8 mouse cellular contexts compared by ENCODE assay signal in genomic region chr9:90270944-90271295, GRCm38 (mm10). TPM values are rescaled to one million over a fixed set of nuclear protein-coding genes. Genes with fewer than 3 reads are reported as not detected.
DNase-seq lines count a peak whose midpoint lies in the region; ATAC-seq and TF ChIP-seq lines count a peak whose summit lies in the region.

No protein-coding gene starts in this region.

- H3K9me3 ChIP-seq in megakaryocyte, embryonic 14.5 days: no peaks in the 10 kb centered on the region
- H3K9me3 ChIP-seq in limb, embryonic 15.5 days: no peaks in the 10 kb centered on the region

- no peak for ATAC-seq in megakaryocyte, adult 5-6 weeks (ENCODE audit: poor library complexity, severe bottlenecking)
- 0 out of 2 replicates have a peak, but pooled peaks have one; percentile 0 for ATAC-seq in erythroblast, adult 5-6 weeks (replicated peaks; ENCODE audit: low FRiP score, poor library complexity, severe bottlenecking)
- no peak for ATAC-seq in limb, embryonic 15.5 days (ENCODE audit: insufficient number of reproducible peaks, low FRiP score, low TSS enrichment, low read depth)

- H3K4me1 ChIP-seq in megakaryocyte, embryonic 14.5 days: peaks cover 69% of the 10 kb centered on the region
- peaks cover 28% of the 10 kb centered on the region for H3K4me1 ChIP-seq in limb, embryonic 15.5 days
- H3K4me1 ChIP-seq in small intestine, adult 2 months (ENCODE audit: control insufficient read depth, insufficient read depth, insufficient read length, low read length): peaks cover 13% of the 10 kb centered on the region

- peak overlapping the region; percentile 82 for H3K4me2 ChIP-seq in limb, embryonic 15.5 days

- no peak for TF ChIP-seq CTCF in small intestine, adult 2 months (IDR thresholded peaks at IDR 0.05; ENCODE audit: extremely low read depth, insufficient read length, insufficient replicate concordance, low read depth, low read length)

- peaks cover 11% of the 10 kb centered on the region for H3K36me3 ChIP-seq in megakaryocyte, embryonic 14.5 days (replicated peaks; ENCODE audit: low read length)
- no peaks in the 10 kb centered on the region for H3K36me3 ChIP-seq in limb, embryonic 15.5 days
- H3K36me3 ChIP-seq in small intestine, adult 2 months (ENCODE audit: control insufficient read depth, insufficient read depth, low read length): no peaks in the 10 kb centered on the region

- 9% methylated on average over 11 of the region's 11 CpGs for WGBS in limb, embryonic 15.5 days
- WGBS in small intestine, adult 2 months: under 1% methylated on average over 11 of the region's 11 CpGs

- H3K9ac ChIP-seq in limb, embryonic 15.5 days: peak overlapping the region; percentile 78

- peaks cover 4% of the 10 kb centered on the region for H3K27me3 ChIP-seq in megakaryocyte, embryonic 14.5 days (replicated peaks)
- no peaks in the 10 kb centered on the region for H3K27me3 ChIP-seq in limb, embryonic 15.5 days
- no peaks in the 10 kb centered on the region for H3K27me3 ChIP-seq in small intestine, adult 2 months (ENCODE audit: control insufficient read depth, insufficient read depth, low read length)

- peak overlapping the region; percentile 67; the same call in 1 of the 2 replicates for H3K27ac ChIP-seq in limb, embryonic 15.5 days
- no peak overlapping the region for H3K27ac ChIP-seq in small intestine, adult 2 months (ENCODE audit: insufficient read depth, low read depth, low read length)

- no peak for TF ChIP-seq POLR2A in small intestine, adult 2 months (IDR thresholded peaks at IDR 0.05; ENCODE audit: low read depth, low read length)

- DNase-seq in MN1 (ENCODE audit: low spot score): no peak
- no peak for DNase-seq in cerebellum, postnatal 14 days
- no peak for DNase-seq in urinary bladder, adult 18-20 months (ENCODE audit: low spot score in 2 of 2)

- peak overlapping the region; percentile 98 for H3K4me3 ChIP-seq in megakaryocyte, embryonic 14.5 days (replicated peaks)
- peak overlapping the region; percentile 91 for H3K4me3 ChIP-seq in limb, embryonic 15.5 days
- peak overlapping the region; percentile 87 for H3K4me3 ChIP-seq in small intestine, adult 2 months (ENCODE audit: low read depth, low read length)

RNA-seq across cellular contexts. Expression of gene Tbc1d2b, which starts 0.3 kb away (rescaled TPM):
- 0.63 and 4.0 TPM in 2 replicates for polyA plus RNA-seq in megakaryocyte, embryonic 14.5 days (2012; ENCODE audit: insufficient read depth, low replicate concordance)
- total RNA-seq in megakaryocyte, adult 5-6 weeks (2015): 38.7 and 58.8 TPM in 2 replicates
- 42.1 and 44.6 TPM in 2 replicates for total RNA-seq in megakaryocyte, adult 5-6 weeks (2017)
- total RNA-seq in erythroblast, adult 5-6 weeks (2015; ENCODE audit: low replicate concordance): 69.2 and 78.6 TPM in 2 replicates
- total RNA-seq in erythroblast, adult 5-6 weeks (2017; ENCODE audit: low replicate concordance): 76.9 and 83.4 TPM in 2 replicates
- 14.6 and 16.3 TPM in 2 replicates for polyA plus RNA-seq in limb, embryonic 15.5 days (2015; fragmentation: Nextera tagmentation; extraction: Ambion mirVana)
- polyA plus RNA-seq in small intestine, adult 2 months (2012; rRNA removed): 9.6 and 13.1 TPM in 2 replicates
